Mouse (Mus musculus): ENCODE measurements around the gene Fgg.

DNA sequence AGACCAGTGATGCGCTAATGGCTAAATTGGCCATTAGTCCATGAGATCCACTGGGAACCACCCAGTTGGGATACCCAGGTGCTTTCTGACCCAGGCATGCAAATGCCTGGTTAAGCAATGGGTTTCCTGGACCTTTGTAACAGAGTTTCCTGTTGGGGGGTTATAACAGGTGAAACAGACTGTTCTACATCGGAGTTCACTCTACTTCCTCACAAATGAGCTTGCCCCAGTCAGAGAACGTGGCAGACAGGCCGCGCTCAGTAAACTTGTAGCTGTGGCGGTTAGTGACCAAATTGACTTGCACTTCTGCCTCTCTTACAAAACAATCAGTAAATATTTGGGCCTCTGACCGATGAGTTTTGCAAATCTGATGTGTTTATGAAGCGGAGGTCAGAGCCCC, 4.5 kb upstream of the Fgg start:
- TF ChIP-seq ZC3H11A (IDR thresholded peaks at IDR 0.05; ENCODE audit: borderline replicate concordance, low read depth, low read length) (no peak), HCFC1 (IDR thresholded peaks at IDR 0.05; ENCODE audit: borderline replicate concordance, insufficient read depth, low read length) (no peak), ZNF384 (IDR thresholded peaks at IDR 0.05; ENCODE audit: low read depth, low read length) (no peak)

Measured in ES-E14 (cell line).